Mouse (Mus musculus) limb, embryonic 15.5 days (tissue): Measurements from ENCODE around the gene Zfp978. TPM values are rescaled to one million over a fixed set of nuclear protein-coding genes. Genes with fewer than 3 reads are reported as not detected.

ENCODE experiments used
- polyA plus RNA-seq: library from polyadenylated mRNA; unstranded; fragments of >200 nt; fragmentation: Nextera tagmentation; extraction: Ambion mirVana; gene quantifications from 2 replicates; pipeline ENCODE4 v1.2.1, GENCODE M21; 2015

The Zfp978 gene
- polyA plus RNA-seq, 1 experiment from 2014 or later = 0.14 TPM

Other genes with a start within 250 kb of the Zfp978 start
- 5.6 and 6.5 TPM in 2 replicates for gene Zfp991, start 229.3 kb upstream of the Zfp978 start, polyA plus RNA-seq
- gene Zfp988, start 55.6 kb upstream of the Zfp978 start, polyA plus RNA-seq = 0.22 TPM in 1 of 2 replicates, not detected in the other
- gene Zfp982, start 131.1 kb downstream of the Zfp978 start, polyA plus RNA-seq = 5.6 TPM in 2 replicates
- gene Gm16503, start 178.9 kb downstream of the Zfp978 start, polyA plus RNA-seq = 0.34 and 0.40 TPM in 2 replicates
- gene Zfp985, start 192.0 kb downstream of the Zfp978 start, polyA plus RNA-seq = 0.10 TPM in 1 of 2 replicates, not detected in the other